Mouse (Mus musculus): Measurements from ENCODE around the gene Gcc2. TPM values are rescaled to one million over a fixed set of nuclear protein-coding genes. Genes with fewer than 3 reads are reported as not detected.

Gene Gcc2
- 52.2 and 62.0 TPM in 2 replicates for polyA plus RNA-seq (2014; fragmentation: Nextera tagmentation; extraction: Ambion mirVana)

DNA sequence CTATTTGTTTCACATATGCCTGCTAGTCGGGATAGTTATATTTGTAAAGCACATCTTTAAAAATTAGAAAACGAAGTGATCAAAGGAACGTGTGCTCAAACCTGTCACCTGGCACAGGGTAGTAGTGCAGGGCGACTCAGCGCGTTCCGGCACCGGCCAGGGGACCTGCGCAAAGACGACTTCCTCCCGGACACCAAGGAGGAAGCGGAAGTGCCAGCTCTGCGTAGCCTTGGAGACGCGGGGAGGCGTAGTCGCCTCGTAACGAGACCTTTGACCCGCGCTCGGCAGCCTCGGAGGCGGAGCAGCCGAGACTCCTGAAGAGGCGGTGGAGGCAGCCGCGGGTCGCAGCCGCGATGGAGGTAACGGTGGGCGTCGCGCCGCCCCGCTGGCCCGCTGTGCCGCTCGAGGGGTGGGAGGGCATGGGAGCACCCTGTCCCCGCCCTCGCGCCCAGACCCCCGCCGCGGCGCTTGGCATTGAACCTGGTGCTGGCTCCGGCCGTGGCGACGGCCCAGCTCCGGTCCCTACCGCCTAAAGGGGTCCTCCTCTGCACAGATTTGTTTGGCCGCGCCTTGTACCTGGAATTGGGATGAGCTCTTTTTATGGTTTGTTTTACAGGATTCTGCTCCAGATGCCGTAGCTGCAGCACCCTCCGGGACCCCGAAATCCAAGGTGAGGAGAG, at the start of gene Gcc2:
Gene Gcc2, plus strand, starts transcription at position 285 of the 680 bp plus-strand sequence.
- Histone ChIP-seq H3K9me3 (ENCODE audit: control insufficient read depth, low read length) (no peaks in the 10 kb centered on the region), H3K4me1 (ENCODE audit: control insufficient read depth, insufficient read depth, low read length) (no peaks in the 10 kb centered on the region), H3K4me2 (replicated peaks; ENCODE audit: low read depth, low read length) (peak within 1 kb of the TSS; percentile 46), H3K36me3 (ENCODE audit: control insufficient read depth, insufficient read depth, low read length) (peaks cover 13% of the 10 kb centered on the region; the same call in 1 of the 2 replicates), H3K27ac (ENCODE audit: low read depth, low read length) (no peak within 1 kb of the TSS; the same call in 1 of the 2 replicates), H3K9ac (ENCODE audit: low read depth, low read length) (peak within 1 kb of the TSS; percentile 80), H3K4me3 (ENCODE audit: low read length) (peak within 1 kb of the TSS; percentile 69), H3K27me3 (ENCODE audit: control insufficient read depth, insufficient read depth, low read length) (no peaks in the 10 kb centered on the region)
- under 1% methylated on average over 50 of the region's 58 CpGs for WGBS
- ATAC-seq (ENCODE audit: low FRiP score, low TSS enrichment), result peak; percentile 99

DNA sequence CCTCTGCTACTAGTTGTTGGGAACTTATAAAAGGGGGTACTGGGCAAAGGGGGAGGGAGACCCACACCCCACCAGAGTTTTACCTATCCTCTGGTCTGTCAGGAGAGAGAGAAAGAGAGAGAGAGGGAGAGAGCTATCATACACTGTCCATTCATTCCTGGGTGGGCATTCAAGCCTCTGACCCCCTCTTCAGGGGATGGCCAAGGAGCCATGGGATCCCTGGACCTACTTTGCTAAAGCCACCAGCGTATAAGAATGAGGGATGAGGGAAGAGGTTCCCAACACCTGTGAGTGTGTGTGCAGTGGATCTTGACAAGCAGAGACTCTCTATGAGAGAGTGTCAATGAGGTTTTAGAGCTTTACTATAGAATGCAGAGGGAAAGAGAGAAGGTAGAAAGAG, 49.3 kb upstream of the Gcc2 start:
- WGBS, result 48% methylated on average over 1 of the region's 1 CpGs
- H3K4me2 ChIP-seq (replicated peaks; ENCODE audit: low read depth, low read length), result no peak overlapping the region
- no peaks in the 10 kb centered on the region for H3K27me3 ChIP-seq (ENCODE audit: control insufficient read depth, insufficient read depth, low read length)
- H3K27ac ChIP-seq (ENCODE audit: low read depth, low read length), result no peak overlapping the region
- H3K4me3 ChIP-seq (ENCODE audit: low read length), result no peak overlapping the region
- no peak overlapping the region for H3K9ac ChIP-seq (ENCODE audit: low read depth, low read length)
- ATAC-seq (ENCODE audit: low FRiP score, low TSS enrichment), result no peak
- no peaks in the 10 kb centered on the region for H3K36me3 ChIP-seq (ENCODE audit: control insufficient read depth, insufficient read depth, low read length)
- no peaks in the 10 kb centered on the region for H3K9me3 ChIP-seq (ENCODE audit: control insufficient read depth, low read length)
- H3K4me1 ChIP-seq (ENCODE audit: control insufficient read depth, insufficient read depth, low read length), result no peaks in the 10 kb centered on the region

GRCm38 (mm10) chr10:58206639-58207404, 48.5 kb upstream of the Gcc2 start:
- Histone ChIP-seq H3K9me3 (ENCODE audit: control insufficient read depth, low read length) (no peaks in the 10 kb centered on the region), H3K4me3 (ENCODE audit: low read length) (no peak overlapping the region), H3K9ac (ENCODE audit: low read depth, low read length) (no peak overlapping the region), H3K4me2 (replicated peaks; ENCODE audit: low read depth, low read length) (no peak overlapping the region), H3K27me3 (ENCODE audit: control insufficient read depth, insufficient read depth, low read length) (no peaks in the 10 kb centered on the region), H3K4me1 (ENCODE audit: control insufficient read depth, insufficient read depth, low read length) (no peaks in the 10 kb centered on the region), H3K36me3 (ENCODE audit: control insufficient read depth, insufficient read depth, low read length) (no peaks in the 10 kb centered on the region), H3K27ac (ENCODE audit: low read depth, low read length) (no peak overlapping the region)
- WGBS, result 91% methylated on average over 4 of the region's 4 CpGs
- no peak for ATAC-seq (ENCODE audit: low FRiP score, low TSS enrichment)

- Histone ChIP-seq H3K9ac (ENCODE audit: low read depth, low read length) (no peak overlapping the region), H3K4me2 (replicated peaks; ENCODE audit: low read depth, low read length) (no peak overlapping the region), H3K4me1 (ENCODE audit: control insufficient read depth, insufficient read depth, low read length) (no peaks in the 10 kb centered on the region), H3K36me3 (ENCODE audit: control insufficient read depth, insufficient read depth, low read length) (no peaks in the 10 kb centered on the region), H3K4me3 (ENCODE audit: low read length) (no peak overlapping the region), H3K27ac (ENCODE audit: low read depth, low read length) (no peak overlapping the region), H3K27me3 (ENCODE audit: control insufficient read depth, insufficient read depth, low read length) (no peaks in the 10 kb centered on the region), H3K9me3 (ENCODE audit: control insufficient read depth, low read length) (no peaks in the 10 kb centered on the region)
- 81% methylated on average over 2 of the region's 2 CpGs for WGBS
- ATAC-seq (ENCODE audit: low FRiP score, low TSS enrichment), result no peak
Observed at GRCm38 (mm10) chr10:58209710-58210467, 45.4 kb upstream of the Gcc2 start.

DNA sequence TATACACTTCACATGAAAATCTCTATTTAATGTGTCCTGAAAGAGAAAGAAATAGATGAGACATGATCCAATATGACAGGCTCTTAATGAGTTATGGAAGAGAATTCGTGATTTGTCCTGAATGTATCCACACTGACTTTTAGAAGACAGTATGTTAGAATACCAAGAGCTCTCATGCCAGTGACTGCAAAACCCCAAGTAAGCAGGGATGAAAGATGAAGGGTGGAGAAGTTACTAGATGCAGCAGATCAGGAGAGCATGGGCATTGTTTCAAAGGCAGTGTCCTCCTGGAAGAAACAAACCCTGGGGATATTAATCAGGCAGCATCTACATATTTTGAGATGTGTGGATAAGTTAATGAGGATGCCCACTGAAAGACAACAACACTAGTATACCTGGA, 44.8 kb upstream of the Gcc2 start:
- Histone ChIP-seq H3K36me3 (ENCODE audit: control insufficient read depth, insufficient read depth, low read length) (no peaks in the 10 kb centered on the region), H3K27ac (ENCODE audit: low read depth, low read length) (no peak overlapping the region), H3K9me3 (ENCODE audit: control insufficient read depth, low read length) (no peaks in the 10 kb centered on the region), H3K4me2 (replicated peaks; ENCODE audit: low read depth, low read length) (no peak overlapping the region), H3K4me1 (ENCODE audit: control insufficient read depth, insufficient read depth, low read length) (no peaks in the 10 kb centered on the region), H3K9ac (ENCODE audit: low read depth, low read length) (no peak overlapping the region), H3K27me3 (ENCODE audit: control insufficient read depth, insufficient read depth, low read length) (no peaks in the 10 kb centered on the region), H3K4me3 (ENCODE audit: low read length) (no peak overlapping the region)
- no peak for ATAC-seq (ENCODE audit: low FRiP score, low TSS enrichment)
- 62% methylated on average over 1 of the region's 1 CpGs for WGBS

DNA sequence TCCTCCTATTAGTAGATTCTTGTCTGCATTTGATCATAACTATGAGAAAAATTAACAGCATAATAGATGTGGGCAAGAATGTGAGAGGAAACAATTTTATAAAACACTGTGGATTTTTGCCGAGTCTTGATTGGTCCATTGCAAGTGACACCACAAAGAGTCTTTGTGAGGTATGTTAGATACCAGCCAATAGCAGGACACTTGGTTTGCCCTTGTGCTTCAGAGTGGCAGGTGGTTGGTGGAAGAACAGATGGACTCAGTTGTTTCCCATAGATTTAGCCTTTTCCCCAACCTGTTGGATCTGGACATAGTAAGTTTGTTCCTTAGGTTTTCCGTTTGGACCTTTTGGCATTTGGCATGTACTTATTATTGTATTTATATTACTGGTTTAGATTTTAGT, 44.1 kb upstream of the Gcc2 start:
- Histone ChIP-seq H3K27ac (ENCODE audit: low read depth, low read length) (no peak overlapping the region), H3K36me3 (ENCODE audit: control insufficient read depth, insufficient read depth, low read length) (no peaks in the 10 kb centered on the region)
- 91% methylated on average over 2 of the region's 2 CpGs for WGBS

GRCm38 (mm10) chr10:58212230-58212629, 43.1 kb upstream of the Gcc2 start:
- no peak for ATAC-seq (ENCODE audit: low FRiP score, low TSS enrichment)
- no peak overlapping the region for H3K27ac ChIP-seq (ENCODE audit: low read depth, low read length)
- H3K4me1 ChIP-seq (ENCODE audit: control insufficient read depth, insufficient read depth, low read length), result no peaks in the 10 kb centered on the region
- no peaks in the 10 kb centered on the region for H3K27me3 ChIP-seq (ENCODE audit: control insufficient read depth, insufficient read depth, low read length)
- 75% methylated on average over 7 of the region's 7 CpGs for WGBS
- H3K9me3 ChIP-seq (ENCODE audit: control insufficient read depth, low read length), result no peaks in the 10 kb centered on the region
- H3K36me3 ChIP-seq (ENCODE audit: control insufficient read depth, insufficient read depth, low read length), result no peaks in the 10 kb centered on the region
- H3K9ac ChIP-seq (ENCODE audit: low read depth, low read length), result no peak overlapping the region
- H3K4me3 ChIP-seq (ENCODE audit: low read length), result no peak overlapping the region
- no peak overlapping the region for H3K4me2 ChIP-seq (replicated peaks; ENCODE audit: low read depth, low read length)

More for the DNA sequence above, 44.1 kb upstream of the Gcc2 start:
- no peak for ATAC-seq (ENCODE audit: low FRiP score, low TSS enrichment)
- H3K4me3 ChIP-seq (ENCODE audit: low read length), result no peak overlapping the region
- no peaks in the 10 kb centered on the region for H3K27me3 ChIP-seq (ENCODE audit: control insufficient read depth, insufficient read depth, low read length)
- H3K4me1 ChIP-seq (ENCODE audit: control insufficient read depth, insufficient read depth, low read length), result no peaks in the 10 kb centered on the region
- no peak overlapping the region for H3K9ac ChIP-seq (ENCODE audit: low read depth, low read length)
- no peak overlapping the region for H3K4me2 ChIP-seq (replicated peaks; ENCODE audit: low read depth, low read length)
- H3K9me3 ChIP-seq (ENCODE audit: control insufficient read depth, low read length), result no peaks in the 10 kb centered on the region

GRCm38 (mm10) chr10:58214497-58214896, 40.8 kb upstream of the Gcc2 start:
- no peak overlapping the region for H3K4me3 ChIP-seq (ENCODE audit: low read length)

DNA sequence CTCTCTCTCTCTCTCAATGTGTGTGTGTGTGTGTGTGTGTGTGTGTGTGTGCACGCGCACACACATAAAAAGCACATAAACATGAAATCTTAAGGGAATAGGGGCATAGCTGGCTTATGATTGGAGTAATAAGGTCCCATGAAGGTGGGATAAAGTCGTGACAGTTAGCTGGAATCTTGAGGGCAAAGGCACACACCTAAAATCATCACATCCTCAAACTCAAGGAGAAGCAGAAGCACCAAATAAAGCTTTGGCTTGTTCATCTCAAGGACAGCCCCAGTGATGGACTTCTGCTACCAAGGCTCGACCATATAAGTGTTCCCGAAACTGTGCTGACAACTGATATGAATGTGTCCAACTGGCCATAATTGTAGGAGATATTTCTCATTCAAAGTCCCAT, 40.4 kb upstream of the Gcc2 start:
- H3K27me3 ChIP-seq (ENCODE audit: control insufficient read depth, insufficient read depth, low read length), result no peaks in the 10 kb centered on the region
- no peak overlapping the region for H3K27ac ChIP-seq (ENCODE audit: low read depth, low read length)
- H3K9me3 ChIP-seq (ENCODE audit: control insufficient read depth, low read length), result no peaks in the 10 kb centered on the region
- 83% methylated on average over 5 of the region's 5 CpGs for WGBS
- H3K36me3 ChIP-seq (ENCODE audit: control insufficient read depth, insufficient read depth, low read length), result no peaks in the 10 kb centered on the region
- no peaks in the 10 kb centered on the region for H3K4me1 ChIP-seq (ENCODE audit: control insufficient read depth, insufficient read depth, low read length)
- no peak for ATAC-seq (ENCODE audit: low FRiP score, low TSS enrichment)
- H3K4me2 ChIP-seq (replicated peaks; ENCODE audit: low read depth, low read length), result no peak overlapping the region
- H3K9ac ChIP-seq (ENCODE audit: low read depth, low read length), result no peak overlapping the region
- no peak overlapping the region for H3K4me3 ChIP-seq (ENCODE audit: low read length)

More at GRCm38 (mm10) chr10:58214497-58214896, 40.8 kb upstream of the Gcc2 start:
- ATAC-seq (ENCODE audit: low FRiP score, low TSS enrichment), result no peak
- Histone ChIP-seq H3K4me2 (replicated peaks; ENCODE audit: low read depth, low read length) (no peak overlapping the region), H3K27ac (ENCODE audit: low read depth, low read length) (no peak overlapping the region), H3K9me3 (ENCODE audit: control insufficient read depth, low read length) (no peaks in the 10 kb centered on the region), H3K36me3 (ENCODE audit: control insufficient read depth, insufficient read depth, low read length) (no peaks in the 10 kb centered on the region), H3K4me1 (ENCODE audit: control insufficient read depth, insufficient read depth, low read length) (no peaks in the 10 kb centered on the region), H3K27me3 (ENCODE audit: control insufficient read depth, insufficient read depth, low read length) (no peaks in the 10 kb centered on the region), H3K9ac (ENCODE audit: low read depth, low read length) (no peak overlapping the region)
